Mouse (Mus musculus) forebrain, postnatal 0 days (tissue): ENCODE data around the gene Smim1. TPM values are rescaled to one million over a fixed set of nuclear protein-coding genes. Genes with fewer than 3 reads are reported as not detected.

Source experiments
- ATAC-seq: fragments of 200-750 bp; cut with Nextera tagmentation; 2 replicates; pipeline ENCODE4 v1.8.0; 2017; ENCODE audit warnings: mild to moderate bottlenecking, moderate library complexity
- DNase-seq: peaks from one replicate; pipeline ENCODE4 v3.0.0-alpha.2; 2015
- H3K27ac ChIP-seq: fragments of 300-500 bp; sonication (generic); 2 replicates; pipeline ENCODE4 v1.5.1; 2014; ENCODE audit warnings: low read depth, mild to moderate bottlenecking, antibody characterized with exemption, low read length, moderate library complexity, mixed read lengths
- H3K27me3 ChIP-seq: fragments of 300-500 bp; sonication (generic); 2 replicates; pipeline ENCODE4 v1.6.1; 2014; ENCODE audit warnings: mild to moderate bottlenecking, low read length, mixed read lengths; ENCODE audit not compliant: insufficient read depth
- H3K36me3 ChIP-seq: fragments of 300-500 bp; sonication (generic); 2 replicates; pipeline ENCODE4 v1.6.1; 2014; ENCODE audit warnings: mild to moderate bottlenecking, moderate library complexity; ENCODE audit not compliant: insufficient read depth
- H3K4me1 ChIP-seq: fragments of 300-500 bp; sonication (generic); 2 replicates; pipeline ENCODE4 v1.6.1; 2014; ENCODE audit warnings: antibody characterized with exemption; ENCODE audit not compliant: insufficient read depth
- H3K4me2 ChIP-seq: fragments of 300-500 bp; sonication (generic); 2 replicates; pipeline ENCODE4 v1.6.1; 2014; ENCODE audit warnings: low read depth, mild to moderate bottlenecking, moderate library complexity
- H3K4me3 ChIP-seq: fragments of 300-500 bp; sonication (generic); 2 replicates; pipeline ENCODE4 v1.5.1; 2014; ENCODE audit warnings: low read depth, low read length, mixed read lengths
- H3K9ac ChIP-seq: fragments of 300-500 bp; sonication (generic); 2 replicates; pipeline ENCODE4 v1.6.1; 2014; ENCODE audit warnings: mild to moderate bottlenecking
- H3K9me3 ChIP-seq: fragments of 300-500 bp; sonication (generic); 2 replicates; pipeline ENCODE4 v1.6.1; 2016; ENCODE audit warnings: low read length
- CTCF ChIP-seq: sonication (generic); IDR thresholded peaks from 2 replicates; pipeline ENCODE4 v1.5.1; 2016; ENCODE audit warnings: antibody characterized with exemption, control low read depth, low read depth
- WGBS: fragments of 180-500 bp; shearing (Covaris S2); extraction: QIAGEN DNeasy Blood & Tissue Kit; methylation state at CpG from one replicate; pipeline ENCODE4 v1.1.7; 2014; 5-methylcytosine and 5-hydroxymethylcytosine counted together
- polyA plus RNA-seq: library from polyadenylated mRNA; unstranded; fragments of >200 nt; fragmentation: Nextera tagmentation; extraction: Ambion mirVana; gene quantifications from 2 replicates; pipeline ENCODE4 v1.2.1, GENCODE M21; 2015
- total RNA-seq: library from RNA; depleted of rRNA; stranded (reverse); fragments of >200 nt; gene quantifications from 2 replicates; pipeline ENCODE4 v1.2.3, GENCODE M21; 2014

The Smim1 gene
- total and polyA plus RNA-seq, 2 experiments from 2014 or later: 7.2 to 10.2 TPM

- H3K36me3 ChIP-seq: peaks cover 53% of the 10 kb centered on the region
- no peaks in the 10 kb centered on the region for H3K9me3 ChIP-seq
- no peak overlapping the region for H3K27ac ChIP-seq
- H3K4me3 ChIP-seq: no peak overlapping the region
- 93% methylated on average over 6 of the region's 6 CpGs for WGBS
- TF ChIP-seq CTCF: no peak
- no peak overlapping the region for H3K4me2 ChIP-seq
- DNase-seq (no peak), ATAC-seq (no peak)
- H3K27me3 ChIP-seq: no peaks in the 10 kb centered on the region
- no peaks in the 10 kb centered on the region for H3K4me1 ChIP-seq
- no peak overlapping the region for H3K9ac ChIP-seq
These were observed 19.8 kb downstream of the Smim1 start for GRCm38 (mm10) chr4:154006264-154006663.

GRCm38 (mm10) chr4:154005488-154005887 is 20.5 kb downstream of the Smim1 start:
- peaks cover 53% of the 10 kb centered on the region for H3K36me3 ChIP-seq
- DNase-seq (no peak), ATAC-seq (0 out of 2 replicates have a peak, but pooled peaks have one; percentile 3)
- H3K27ac ChIP-seq: no peak overlapping the region
- no peak overlapping the region for H3K4me3 ChIP-seq
- no peak for TF ChIP-seq CTCF
- H3K9me3 ChIP-seq: no peaks in the 10 kb centered on the region
- no peaks in the 10 kb centered on the region for H3K27me3 ChIP-seq
- H3K9ac ChIP-seq: no peak overlapping the region
- no peak overlapping the region for H3K4me2 ChIP-seq
- H3K4me1 ChIP-seq: no peaks in the 10 kb centered on the region
- WGBS: 90% methylated on average over 5 of the region's 5 CpGs

- Histone ChIP-seq H3K9me3 (no peaks in the 10 kb centered on the region), H3K27me3 (no peaks in the 10 kb centered on the region), H3K4me2 (no peak overlapping the region), H3K36me3 (peaks cover 90% of the 10 kb centered on the region), H3K4me1 (no peaks in the 10 kb centered on the region), H3K4me3 (no peak overlapping the region), H3K27ac (no peak overlapping the region), H3K9ac (no peak overlapping the region)
- TF ChIP-seq CTCF: no peak
- WGBS: 92% methylated on average over 8 of the region's 8 CpGs
- ATAC-seq (no peak), DNase-seq (no peak)
These were observed 32.5 kb downstream of the Smim1 start for GRCm38 (mm10) chr4:153993505-153993904.

- Histone ChIP-seq H3K9me3 (no peaks in the 10 kb centered on the region), H3K4me2 (no peak overlapping the region), H3K36me3 (peaks cover 90% of the 10 kb centered on the region), H3K4me3 (no peak overlapping the region), H3K9ac (no peak overlapping the region), H3K27me3 (no peaks in the 10 kb centered on the region), H3K27ac (no peak overlapping the region), H3K4me1 (no peaks in the 10 kb centered on the region)
- no peak for TF ChIP-seq CTCF
- ATAC-seq (no peak), DNase-seq (no peak)
- 91% methylated on average over 10 of the region's 10 CpGs for WGBS
These were observed 33.3 kb downstream of the Smim1 start for GRCm38 (mm10) chr4:153992715-153993114.

- Histone ChIP-seq H3K9ac (no peak overlapping the region), H3K9me3 (no peaks in the 10 kb centered on the region), H3K4me1 (peaks cover 14% of the 10 kb centered on the region; the same call in 1 of the 2 replicates), H3K4me3 (no peak overlapping the region), H3K27me3 (no peaks in the 10 kb centered on the region), H3K36me3 (peaks cover 63% of the 10 kb centered on the region), H3K27ac (no peak overlapping the region), H3K4me2 (no peak overlapping the region)
- TF ChIP-seq CTCF: no peak
- WGBS: 97% methylated on average over 11 of the region's 11 CpGs
- DNase-seq (no peak), ATAC-seq (no peak)
These were observed 45.6 kb downstream of the Smim1 start for GRCm38 (mm10) chr4:153980470-153980869.

GRCm38 (mm10) chr4:153979243-153979642 is 46.8 kb downstream of the Smim1 start:
- peaks cover 51% of the 10 kb centered on the region for H3K36me3 ChIP-seq
- H3K4me1 ChIP-seq: peaks cover 14% of the 10 kb centered on the region; the same call in 1 of the 2 replicates
- no peak for ATAC-seq
- DNase-seq: no peak
- no peak overlapping the region for H3K4me3 ChIP-seq
- WGBS: 91% methylated on average over 10 of the region's 10 CpGs
- no peaks in the 10 kb centered on the region for H3K9me3 ChIP-seq
- H3K27ac ChIP-seq: no peak overlapping the region
- no peak overlapping the region for H3K4me2 ChIP-seq
- no peak for TF ChIP-seq CTCF
- no peaks in the 10 kb centered on the region for H3K27me3 ChIP-seq
- no peak overlapping the region for H3K9ac ChIP-seq

GRCm38 (mm10) chr4:153975768-153976167 is 50.3 kb downstream of the Smim1 start:
- peak overlapping the region; percentile 89 for H3K9ac ChIP-seq
- TF ChIP-seq CTCF: no peak
- H3K4me1 ChIP-seq: peaks cover 14% of the 10 kb centered on the region; the same call in 1 of the 2 replicates
- H3K27ac ChIP-seq: no peak overlapping the region
- ATAC-seq: no peak
- peak overlapping the region; percentile 96 for H3K4me3 ChIP-seq
- no peak for DNase-seq
- H3K9me3 ChIP-seq: no peaks in the 10 kb centered on the region
- peaks cover 28% of the 10 kb centered on the region for H3K36me3 ChIP-seq
- no peaks in the 10 kb centered on the region for H3K27me3 ChIP-seq
- peak overlapping the region; percentile 91 for H3K4me2 ChIP-seq
- WGBS: 38% methylated on average over 6 of the region's 6 CpGs
